Mouse (Mus musculus): ENCODE results near the gene Lsamp. TPM values are rescaled to one million over a fixed set of nuclear protein-coding genes. Genes with fewer than 3 reads are reported as not detected.
A peak's percentile ranks its signal among the peaks of the same experiment; 100 is the strongest.
"Not testable (repeated sequence)": the region's sequence is repeated elsewhere in the genome, so short reads cannot be mapped to it uniquely, and the experiment has no call there.

Lsamp gene
- polyA plus RNA-seq, 1 experiment from 2014 or later: 10.0 TPM

GRCm38 (mm10) chr16:41941591-41942315 lies 1957.6 kb downstream of the Lsamp start:
- WGBS: 76% methylated on average over 7 of the region's 7 CpGs
- Histone ChIP-seq H3K27me3 (no peaks in the 10 kb centered on the region), H3K9ac (no peak overlapping the region), H3K4me2 (no peak overlapping the region), H3K9me3 (no peaks in the 10 kb centered on the region), H3K4me3 (no peak overlapping the region), H3K4me1 (no peaks in the 10 kb centered on the region), H3K27ac (no peak overlapping the region), H3K36me3 (no peaks in the 10 kb centered on the region)
- no peak for ATAC-seq (ENCODE audit: insufficient number of reproducible peaks, low FRiP score, low TSS enrichment, low read depth)

GRCm38 (mm10) chr16:41957811-41958210 lies 1973.7 kb downstream of the Lsamp start:
- Histone ChIP-seq H3K27ac (no peak overlapping the region), H3K4me2 (no peak overlapping the region), H3K9ac (no peak overlapping the region), H3K9me3 (no peaks in the 10 kb centered on the region), H3K4me1 (no peaks in the 10 kb centered on the region), H3K27me3 (no peaks in the 10 kb centered on the region), H3K4me3 (no peak overlapping the region), H3K36me3 (no peaks in the 10 kb centered on the region)
- WGBS: 93% methylated on average over 3 of the region's 3 CpGs
- ATAC-seq (ENCODE audit: insufficient number of reproducible peaks, low FRiP score, low TSS enrichment, low read depth): no peak

DNA sequence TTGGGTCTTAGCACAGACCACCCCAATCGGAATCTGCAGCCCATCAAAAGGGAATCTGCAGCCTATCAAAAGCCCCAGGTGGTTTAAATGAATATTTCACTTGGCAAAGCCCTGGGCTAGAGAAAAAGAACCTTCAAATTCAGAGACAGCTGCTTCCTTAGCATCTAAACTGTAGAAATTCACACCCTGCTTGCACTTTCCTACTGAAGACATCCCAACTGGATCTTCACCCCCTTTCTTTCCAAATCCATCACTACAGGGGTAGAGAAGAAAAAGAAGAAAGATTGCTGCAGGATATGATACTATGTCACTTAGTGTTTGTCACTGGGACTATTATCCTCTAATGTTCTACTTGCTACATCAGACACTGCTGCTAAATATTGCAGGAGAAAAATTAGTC lies 1981.5 kb downstream of the Lsamp start:
- Histone ChIP-seq H3K36me3 (no peaks in the 10 kb centered on the region), H3K27ac (no peak overlapping the region), H3K27me3 (no peaks in the 10 kb centered on the region), H3K4me2 (no peak overlapping the region), H3K4me3 (no peak overlapping the region), H3K9me3 (no peaks in the 10 kb centered on the region), H3K9ac (no peak overlapping the region), H3K4me1 (no peaks in the 10 kb centered on the region)
- whole genome bisulfite sequencing: 40% methylated on average over 1 of the region's 1 CpGs
- ATAC-seq (ENCODE audit: insufficient number of reproducible peaks, low FRiP score, low TSS enrichment, low read depth): no peak

- WGBS: 50% methylated on average over 2 of the region's 2 CpGs
Measured at GRCm38 (mm10) chr16:41969215-41969614, 1985.1 kb downstream of the Lsamp start.

GRCm38 (mm10) chr16:41974866-41975719 lies 1990.9 kb downstream of the Lsamp start:
- no peak overlapping the region for H3K27ac ChIP-seq
- ATAC-seq (ENCODE audit: insufficient number of reproducible peaks, low FRiP score, low TSS enrichment, low read depth): peak; percentile 46; the same call in 1 of the 2 replicates
- H3K9me3 ChIP-seq: no peaks in the 10 kb centered on the region
- no peaks in the 10 kb centered on the region for H3K27me3 ChIP-seq
- no peak overlapping the region for H3K4me3 ChIP-seq
- no peak overlapping the region for H3K9ac ChIP-seq
- no peaks in the 10 kb centered on the region for H3K36me3 ChIP-seq
- WGBS: 28% methylated on average over 2 of the region's 2 CpGs
- no peaks in the 10 kb centered on the region for H3K4me1 ChIP-seq
- no peak overlapping the region for H3K4me2 ChIP-seq

More at GRCm38 (mm10) chr16:41969215-41969614, 1985.1 kb downstream of the Lsamp start:
- Histone ChIP-seq H3K27ac (no peak overlapping the region), H3K4me2 (no peak overlapping the region), H3K36me3 (no peaks in the 10 kb centered on the region), H3K27me3 (no peaks in the 10 kb centered on the region), H3K9ac (no peak overlapping the region), H3K9me3 (no peaks in the 10 kb centered on the region), H3K4me3 (no peak overlapping the region), H3K4me1 (no peaks in the 10 kb centered on the region)
- ATAC-seq (ENCODE audit: insufficient number of reproducible peaks, low FRiP score, low TSS enrichment, low read depth): no peak

- no peak overlapping the region for H3K27ac ChIP-seq
- H3K9ac ChIP-seq: no peak overlapping the region
- no peak overlapping the region for H3K4me2 ChIP-seq
- H3K4me3 ChIP-seq: no peak overlapping the region
- ATAC-seq (ENCODE audit: insufficient number of reproducible peaks, low FRiP score, low TSS enrichment, low read depth): no peak
- no peaks in the 10 kb centered on the region for H3K27me3 ChIP-seq
- no peaks in the 10 kb centered on the region for H3K9me3 ChIP-seq
- no peaks in the 10 kb centered on the region for H3K36me3 ChIP-seq
- WGBS: 73% methylated on average over 5 of the region's 5 CpGs
- no peaks in the 10 kb centered on the region for H3K4me1 ChIP-seq
Measured at GRCm38 (mm10) chr16:41976897-41977296, 1992.7 kb downstream of the Lsamp start.

- H3K4me1 ChIP-seq: no peaks in the 10 kb centered on the region
- H3K9ac ChIP-seq: no peak overlapping the region
- H3K27ac ChIP-seq: no peak overlapping the region
- H3K9me3 ChIP-seq: no peaks in the 10 kb centered on the region
- no peak for ATAC-seq (ENCODE audit: insufficient number of reproducible peaks, low FRiP score, low TSS enrichment, low read depth)
- no peak overlapping the region for H3K4me2 ChIP-seq
- H3K36me3 ChIP-seq: no peaks in the 10 kb centered on the region
- H3K4me3 ChIP-seq: no peak overlapping the region
- WGBS: 90% methylated on average over 1 of the region's 1 CpGs
- H3K27me3 ChIP-seq: no peaks in the 10 kb centered on the region
Measured at GRCm38 (mm10) chr16:41996956-41997355, 2012.8 kb downstream of the Lsamp start.

DNA sequence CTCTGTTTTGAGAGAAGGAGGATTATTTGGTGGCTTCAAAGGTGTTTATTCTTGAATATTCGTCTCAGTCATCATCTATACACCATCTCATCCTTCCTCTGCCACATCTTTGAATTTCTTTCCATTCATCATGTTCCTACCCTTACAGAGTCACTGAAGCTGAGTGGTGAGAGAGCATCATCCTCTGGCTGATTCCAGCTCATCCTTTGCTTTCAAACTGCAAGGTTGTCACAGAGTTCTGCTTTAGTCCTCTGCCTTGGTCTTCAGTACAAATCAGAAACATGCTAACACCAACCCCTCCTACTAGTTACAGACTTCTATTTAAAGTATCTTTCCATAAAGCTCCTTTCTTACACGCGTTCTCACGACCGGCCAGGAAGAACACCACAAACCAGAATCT lies 2018.8 kb downstream of the Lsamp start:
- WGBS: 84% methylated on average over 5 of the region's 5 CpGs
- no peaks in the 10 kb centered on the region for H3K4me1 ChIP-seq
- no peak for ATAC-seq (ENCODE audit: insufficient number of reproducible peaks, low FRiP score, low TSS enrichment, low read depth)

GRCm38 (mm10) chr16:42003506-42003905 lies 2019.3 kb downstream of the Lsamp start:
- not testable (repeated sequence) for ATAC-seq (ENCODE audit: insufficient number of reproducible peaks, low FRiP score, low TSS enrichment, low read depth); H3K4me2 ChIP-seq; H3K9ac ChIP-seq; H3K27ac ChIP-seq; H3K9me3 ChIP-seq; H3K36me3 ChIP-seq; H3K4me1 ChIP-seq; H3K27me3 ChIP-seq; H3K4me3 ChIP-seq
- WGBS: 93% methylated on average over 11 of the region's 11 CpGs

More for the DNA sequence above, 2018.8 kb downstream of the Lsamp start:
- no peak overlapping the region for H3K4me3 ChIP-seq
- no peak overlapping the region for H3K4me2 ChIP-seq
- no peak overlapping the region for H3K27ac ChIP-seq
- no peaks in the 10 kb centered on the region for H3K36me3 ChIP-seq
- no peaks in the 10 kb centered on the region for H3K27me3 ChIP-seq
- no peak overlapping the region for H3K9ac ChIP-seq
- H3K9me3 ChIP-seq: no peaks in the 10 kb centered on the region

- 54% methylated on average over 1 of the region's 1 CpGs for WGBS
- ATAC-seq (ENCODE audit: insufficient number of reproducible peaks, low FRiP score, low TSS enrichment, low read depth): no peak
Measured at GRCm38 (mm10) chr16:42004166-42004565, 2020.0 kb downstream of the Lsamp start.

GRCm38 (mm10) chr16:42014937-42015336 lies 2030.8 kb downstream of the Lsamp start:
- WGBS: 28% methylated on average over 5 of the region's 5 CpGs
- H3K36me3 ChIP-seq: no peaks in the 10 kb centered on the region
- H3K9me3 ChIP-seq: no peaks in the 10 kb centered on the region

More at GRCm38 (mm10) chr16:42004166-42004565, 2020.0 kb downstream of the Lsamp start:
- no peak overlapping the region for H3K9ac ChIP-seq
- H3K4me1 ChIP-seq: no peaks in the 10 kb centered on the region
- no peaks in the 10 kb centered on the region for H3K27me3 ChIP-seq
- H3K27ac ChIP-seq: no peak overlapping the region
- no peaks in the 10 kb centered on the region for H3K9me3 ChIP-seq
- H3K4me3 ChIP-seq: no peak overlapping the region
- H3K4me2 ChIP-seq: no peak overlapping the region
- H3K36me3 ChIP-seq: no peaks in the 10 kb centered on the region

DNA sequence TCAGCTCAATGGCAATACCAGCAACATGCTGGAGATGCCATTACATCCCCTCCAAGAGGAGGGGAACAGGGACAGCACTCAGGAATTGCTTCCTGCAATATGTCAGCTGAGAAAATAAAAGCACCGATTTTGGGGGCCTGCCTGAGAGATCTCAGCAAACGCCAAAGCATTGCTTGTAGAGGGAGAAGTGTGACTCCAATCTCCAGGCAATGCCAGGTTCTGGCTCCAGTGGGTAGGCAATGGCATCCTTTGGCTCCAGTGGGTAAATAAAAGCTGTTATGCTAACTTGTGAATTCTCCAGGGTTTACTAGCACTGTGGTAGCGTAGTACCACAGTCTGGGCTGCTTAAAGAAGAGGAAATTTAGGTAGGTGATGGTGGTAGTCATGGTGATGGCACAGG lies 2031.3 kb downstream of the Lsamp start:
- Histone ChIP-seq H3K9me3 (no peaks in the 10 kb centered on the region), H3K9ac (no peak overlapping the region), H3K27ac (no peak overlapping the region), H3K4me1 (no peaks in the 10 kb centered on the region), H3K4me3 (no peak overlapping the region), H3K36me3 (no peaks in the 10 kb centered on the region), H3K27me3 (no peaks in the 10 kb centered on the region), H3K4me2 (no peak overlapping the region)
- WGBS: 52% methylated on average over 3 of the region's 3 CpGs
- ATAC-seq (ENCODE audit: insufficient number of reproducible peaks, low FRiP score, low TSS enrichment, low read depth): no peak

More at GRCm38 (mm10) chr16:42014937-42015336, 2030.8 kb downstream of the Lsamp start:
- Histone ChIP-seq H3K9ac (no peak overlapping the region), H3K27me3 (no peaks in the 10 kb centered on the region), H3K27ac (no peak overlapping the region), H3K4me2 (no peak overlapping the region), H3K4me1 (no peaks in the 10 kb centered on the region), H3K4me3 (no peak overlapping the region)
- no peak for ATAC-seq (ENCODE audit: insufficient number of reproducible peaks, low FRiP score, low TSS enrichment, low read depth)

All from limb, embryonic 15.5 days (tissue).